10 mouse cellular contexts compared by ENCODE assay signal in the genomic region with DNA sequence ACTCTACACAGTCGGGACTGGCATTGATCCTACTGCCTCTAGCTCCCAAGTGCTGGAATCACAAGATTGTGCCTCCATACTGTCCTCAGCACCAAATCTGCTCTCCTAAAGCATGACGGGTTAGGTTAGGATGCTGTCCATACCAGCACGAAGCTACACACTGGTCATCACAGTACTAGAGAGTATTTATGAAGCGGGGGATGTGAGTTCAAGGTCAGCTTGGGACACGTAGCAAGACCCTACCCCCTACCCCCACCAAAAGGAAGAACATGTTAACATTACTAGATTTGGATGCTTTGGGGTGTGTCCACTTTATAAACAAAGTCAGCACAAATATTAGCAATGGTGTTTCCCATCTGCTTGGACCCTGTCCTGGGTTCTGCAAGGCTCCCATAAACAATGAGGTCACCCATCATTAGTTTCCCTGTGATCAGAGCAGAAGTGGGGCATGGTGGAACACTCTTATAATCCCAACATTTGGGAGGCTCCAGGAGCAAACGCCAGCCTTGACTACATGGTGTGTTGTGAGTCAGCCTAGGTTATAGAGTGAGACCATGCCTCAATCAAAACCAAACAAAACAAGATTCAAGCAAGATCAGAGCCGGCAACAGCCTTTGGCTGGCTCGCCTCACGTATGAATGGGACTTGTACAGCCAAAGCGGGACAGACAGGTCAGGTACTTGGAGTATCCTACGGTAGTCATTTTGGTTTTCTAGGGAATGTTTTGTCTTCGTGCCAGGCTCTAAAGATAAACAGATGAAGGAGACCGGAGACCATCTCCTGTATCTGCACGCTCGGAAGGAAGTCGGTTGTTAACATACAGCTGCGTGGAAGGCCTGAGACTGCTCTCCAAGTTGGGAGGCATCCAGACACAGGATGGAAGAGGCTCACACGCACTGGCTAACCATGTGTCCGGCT. TPM values are rescaled to one million over a fixed set of nuclear protein-coding genes. Genes with fewer than 3 reads are reported as not detected.
DNase-seq lines count a peak whose midpoint lies in the region; ATAC-seq and TF ChIP-seq lines count a peak whose summit lies in the region.
"Had no signal": no experiment of that assay in that cellular context is flagged by ENCODE, and none has a peak within 500 bp of the region (broad histone marks: within the 10 kb centered on the region; RNA-seq: fewer than 3 reads in every experiment).

No protein-coding gene starts in this region.

- no peak for TF ChIP-seq CTCF in heart, adult 2 months (IDR thresholded peaks at IDR 0.05)
- TF ChIP-seq CTCF in heart, postnatal 0 days (IDR thresholded peaks at IDR 0.05; ENCODE audit: low read depth) = no peak
- no peak for TF ChIP-seq CTCF in cerebellum, adult 2 months (IDR thresholded peaks at IDR 0.05; ENCODE audit: borderline replicate concordance, insufficient read depth, low read depth, low read length)

- intact Hi-C loops in heart, adult 2 months (cut with DNase I) = loop anchor here (5.0 kb wide), 1 partner anchor 333 kb away; the partner anchor contains the start of genes Aimp2 and Pms2
- intact Hi-C loops in heart, postnatal 25 days (cut with DNase I) = loop anchor here (5.0 kb wide), 1 partner anchor 48 kb away; the partner anchor contains the start of gene Cyth3

- DNase-seq in heart, adult 2 months = no peak
- no peak for DNase-seq in heart, postnatal 25 days (ENCODE audit: low spot score)
- no peak for DNase-seq in heart, postnatal 0 days (ENCODE audit: low spot score)
- DNase-seq in kidney, postnatal 25 days = peak; percentile 36 to 56
- DNase-seq in lung, postnatal 36 days = peak; percentile 87
- no peak for DNase-seq in natural killer cell, adult 2 months (ENCODE audit: low spot score in 2 of 2)
- DNase-seq in cerebellum, adult 2 months = no peak
- DNase-seq in right cerebral cortex, postnatal 25 days = no peak
- DNase-seq: B cell, adult 2 months had no signal

- ATAC-seq in heart, postnatal 0 days (ENCODE audit: insufficient read depth, low read depth) = peak; percentile 26; the same call in 1 of the 2 replicates

- TF ChIP-seq POLR2A in heart, adult 2 months (IDR thresholded peaks at IDR 0.05; ENCODE audit: insufficient read depth, low read depth, low read length) = no peak
- TF ChIP-seq POLR2A in cerebellum, adult 2 months (IDR thresholded peaks at IDR 0.05; ENCODE audit: borderline replicate concordance, insufficient read depth, low read length) = no peak

- TF ChIP-seq EP300 in heart, adult 2 months (IDR thresholded peaks at IDR 0.05; ENCODE audit: insufficient read depth, low read depth, low read length) = no peak
- no peak for TF ChIP-seq EP300 in heart, postnatal 0 days (IDR thresholded peaks at IDR 0.05; ENCODE audit: low read depth)

- H3K79me2 ChIP-seq in heart, adult 2 months (replicated peaks; ENCODE audit: control insufficient read depth, insufficient read depth, low read length) = no peaks in the 10 kb centered on the region

- H3K9ac ChIP-seq in heart, adult 2 months (ENCODE audit: low read depth, low read length) = no peak overlapping the region
- no peak overlapping the region for H3K9ac ChIP-seq in heart, postnatal 0 days (replicated peaks; ENCODE audit: low read depth, low read length)

- H3K4me1 ChIP-seq in heart, adult 2 months (ENCODE audit: control insufficient read depth, insufficient read depth, low read length) = peaks cover 19% of the 10 kb centered on the region
- H3K4me1 ChIP-seq in heart, postnatal 0 days (ENCODE audit: control insufficient read depth, insufficient read depth) = peaks cover 14% of the 10 kb centered on the region
- H3K4me1 ChIP-seq in cerebellum, adult 2 months (ENCODE audit: control insufficient read depth, insufficient read depth, low read length) = no peaks in the 10 kb centered on the region
- H3K4me1 ChIP-seq: hindbrain, embryonic 10.5 days had no signal

- H3K4me3 ChIP-seq in heart, adult 2 months = no peak overlapping the region
- H3K4me3 ChIP-seq in heart, postnatal 0 days (ENCODE audit: low read depth, low read length) = no peak overlapping the region
- H3K4me3 ChIP-seq in cerebellum, adult 2 months (replicated peaks; ENCODE audit: insufficient read depth, low read depth, low read length) = no peak overlapping the region
- H3K4me3 ChIP-seq: hindbrain, embryonic 10.5 days had no signal

- no peaks in the 10 kb centered on the region for H3K9me3 ChIP-seq in heart, postnatal 0 days (replicated peaks; ENCODE audit: control insufficient read depth, low read length)

- H3K27me3 ChIP-seq in heart, adult 2 months (ENCODE audit: control insufficient read depth, insufficient read depth, low read length) = no peaks in the 10 kb centered on the region
- no peaks in the 10 kb centered on the region for H3K27me3 ChIP-seq in heart, postnatal 0 days (ENCODE audit: control insufficient read depth, insufficient read depth, low read length)
- no peaks in the 10 kb centered on the region for H3K27me3 ChIP-seq in cerebellum, adult 2 months (ENCODE audit: control insufficient read depth, insufficient read depth, low read length)

- H3K36me3 ChIP-seq in heart, adult 2 months (ENCODE audit: control insufficient read depth, insufficient read depth, low read length) = no peaks in the 10 kb centered on the region; the same call in 1 of the 2 replicates
- H3K36me3 ChIP-seq in heart, postnatal 0 days (replicated peaks; ENCODE audit: control insufficient read depth, insufficient read depth, low read length) = no peaks in the 10 kb centered on the region
- H3K36me3 ChIP-seq: hindbrain, embryonic 10.5 days had no signal

- WGBS in heart, adult 2 months = 47% methylated on average over 19 of the region's 19 CpGs
- 65% methylated on average over 19 of the region's 19 CpGs for WGBS in heart, postnatal 0 days
- WGBS in cerebellum, adult 2 months = 75% methylated on average over 19 of the region's 19 CpGs

- H3K27ac ChIP-seq in heart, adult 2 months = peak overlapping the region; percentile 32
- H3K27ac ChIP-seq in heart, postnatal 0 days (ENCODE audit: low read depth) = peak overlapping the region; percentile 40; the same call in 1 of the 2 replicates
- H3K27ac ChIP-seq in cerebellum, adult 2 months (ENCODE audit: insufficient read depth, low read length) = no peak overlapping the region
- H3K27ac ChIP-seq: hindbrain, embryonic 10.5 days had no signal

- no peak overlapping the region for H3K4me2 ChIP-seq in heart, postnatal 0 days (ENCODE audit: low read depth, low read length)

RNA-seq across cellular contexts. Expression of gene Rac1, which starts 46.7 kb away (rescaled TPM):
- total RNA-seq in heart, adult 2 months (2021) = 100 to 1,000 TPM; 219 to 231 TPM
- polyA plus RNA-seq in heart, adult 2 months (2012; rRNA removed) = 204 and 351 TPM in 2 replicates
- total RNA-seq in heart, postnatal 25 days (2021) = 100 to 1,000 TPM; 215 to 235 TPM
- total RNA-seq in heart, postnatal 0 days (2014; rRNA removed; ENCODE audit: low replicate concordance) = 135 and 194 TPM in 2 replicates
- polyA plus RNA-seq in heart, postnatal 0 days (2015; fragmentation: Nextera tagmentation; extraction: Ambion mirVana) = 241 and 249 TPM in 2 replicates
- polyA plus RNA-seq in cerebellum, adult 2 months (2012; rRNA removed) = 557 and 572 TPM in 2 replicates

RNA-seq across cellular contexts. Expression of gene Cyth3, which starts 47.7 kb away (rescaled TPM):
- 10 to 100 TPM; 26.1 to 44.6 TPM for total RNA-seq in heart, adult 2 months (2021)
- polyA plus RNA-seq in heart, adult 2 months (2012; rRNA removed) = 25.1 and 39.2 TPM in 2 replicates
- 10 to 100 TPM; 43.8 to 44.9 TPM for total RNA-seq in heart, postnatal 25 days (2021)
- total RNA-seq in heart, postnatal 0 days (2014; rRNA removed; ENCODE audit: low replicate concordance) = 84.1 and 115 TPM in 2 replicates
- 42.8 and 45.2 TPM in 2 replicates for polyA plus RNA-seq in heart, postnatal 0 days (2015; fragmentation: Nextera tagmentation; extraction: Ambion mirVana)
- 39.8 and 41.3 TPM in 2 replicates for polyA plus RNA-seq in cerebellum, adult 2 months (2012; rRNA removed)

Comparison
In these comparisons a context has a peak if more than half of its experiments do, and no peak if none do; other contexts are left out.
1. DNase-seq: peak in kidney, postnatal 25 days (2 of 2) and lung, postnatal 36 days (single experiment); none in heart, adult 2 months (0 of 2), heart, postnatal 25 days (single experiment), heart, postnatal 0 days (single experiment), natural killer cell, adult 2 months (0 of 2), cerebellum, adult 2 months (0 of 2) and right cerebral cortex, postnatal 25 days (single experiment).